Mouse (Mus musculus): ENCODE measurements around the gene Fhit. TPM values are rescaled to one million over a fixed set of nuclear protein-coding genes. Genes with fewer than 3 reads are reported as not detected.

The Fhit gene
- polyA plus RNA-seq (2015; fragmentation: Nextera tagmentation; extraction: Ambion mirVana), result 11.7 and 12.8 TPM in 2 replicates

GRCm38 (mm10) chr14:11161751-11162231 is at the start of gene Fhit:
TSS of gene Fhit (minus strand) at chr14:11162035.

Other genes with a start within 250 kb of the Fhit start
- 1.5 and 1.9 TPM in 2 replicates for gene Gm3839, start 194.7 kb upstream of the Fhit start, polyA plus RNA-seq (2015; fragmentation: Nextera tagmentation; extraction: Ambion mirVana)

Measured in neural tube, postnatal 0 days (tissue).